Mouse (Mus musculus): ENCODE data around the gene Nudt12.

Nudt12 gene

GRCm38 (mm10) chr17:59013091-59013459 lies at the start of gene Nudt12:
Nudt12 (minus strand) TSS chr17:59013372.
- peak; percentile 19 to 59 for DNase-seq (ENCODE audit: low spot score in 2 of 2)

- DNase-seq (ENCODE audit: low spot score in 2 of 2) = no peak
These were observed 40.1 kb upstream of the Nudt12 start for GRCm38 (mm10) chr17:59053306-59053705.

GRCm38 (mm10) chr17:59039754-59040153 lies 26.6 kb upstream of the Nudt12 start:
- DNase-seq (ENCODE audit: low spot score in 2 of 2) = peak in 1 of 2 experiments; percentile 10

- no peak for DNase-seq (ENCODE audit: low spot score in 2 of 2)
These were observed 20.3 kb upstream of the Nudt12 start for GRCm38 (mm10) chr17:59033445-59033844.

GRCm38 (mm10) chr17:59026336-59026735 lies 13.2 kb upstream of the Nudt12 start:
- no peak for DNase-seq (ENCODE audit: low spot score in 2 of 2)

- no peak for DNase-seq (ENCODE audit: low spot score in 2 of 2)
These were observed 11.3 kb upstream of the Nudt12 start for GRCm38 (mm10) chr17:59024502-59024901.

- no peak for DNase-seq (ENCODE audit: low spot score in 2 of 2)
These were observed 10.8 kb upstream of the Nudt12 start for GRCm38 (mm10) chr17:59023971-59024370.

- DNase-seq (ENCODE audit: low spot score in 2 of 2) = no peak
These were observed 5.5 kb upstream of the Nudt12 start for GRCm38 (mm10) chr17:59018666-59019065.

GRCm38 (mm10) chr17:59012421-59013090 lies 616 bp downstream of the Nudt12 start:
- no peak for DNase-seq (ENCODE audit: low spot score in 2 of 2)

- no peak for DNase-seq (ENCODE audit: low spot score in 2 of 2)
These were observed 1.4 kb downstream of the Nudt12 start for GRCm38 (mm10) chr17:59011546-59012307.

- no peak for DNase-seq (ENCODE audit: low spot score in 2 of 2)
These were observed 21.9 kb downstream of the Nudt12 start, which contains the start of gene Pdzph1 for GRCm38 (mm10) chr17:58991275-58991674. Pdzph1 (minus strand) TSS chr17:58991375.

GRCm38 (mm10) chr17:58973237-58973636 lies 39.9 kb downstream of the Nudt12 start:
- no peak for DNase-seq (ENCODE audit: low spot score in 2 of 2)

GRCm38 (mm10) chr17:58959905-58960304 lies 53.3 kb downstream of the Nudt12 start:
- DNase-seq (ENCODE audit: low spot score in 2 of 2) = peak in 1 of 2 experiments; percentile 13

- no peak for DNase-seq (ENCODE audit: low spot score in 2 of 2)
These were observed 56.1 kb downstream of the Nudt12 start for GRCm38 (mm10) chr17:58957055-58957454.

Data from frontal cortex, postnatal 10 days (tissue).